Mouse (Mus musculus) stomach, embryonic 14.5 days (tissue): Measurements from ENCODE around the gene Olfr1262. TPM values are rescaled to one million over a fixed set of nuclear protein-coding genes. Genes with fewer than 3 reads are reported as not detected.

Experiments used
- polyA plus RNA-seq: library from polyadenylated mRNA; unstranded; fragments of >200 nt; fragmentation: Nextera tagmentation; extraction: Ambion mirVana; gene quantifications from 2 replicates; pipeline ENCODE4 v1.2.1, GENCODE M21; 2014

Olfr1262 gene
- polyA plus RNA-seq, 1 experiment from 2014 or later = not detected

Other genes with a start within 250 kb of the Olfr1262 start
- gene Olfr1253, start 243.1 kb upstream of the Olfr1262 start, polyA plus RNA-seq = not detected in 2 replicates
- not detected in 2 replicates for gene Olfr1254, start 206.5 kb upstream of the Olfr1262 start, polyA plus RNA-seq
- gene Olfr1255, start 188.1 kb upstream of the Olfr1262 start, polyA plus RNA-seq = not detected in 2 replicates
- not detected in 2 replicates for gene Olfr1256, start 158.6 kb upstream of the Olfr1262 start, polyA plus RNA-seq
- gene Olfr48, start 151.9 kb upstream of the Olfr1262 start, polyA plus RNA-seq = not detected in 2 replicates
- not detected in 2 replicates for gene Olfr1257, start 121.7 kb upstream of the Olfr1262 start, polyA plus RNA-seq
- not detected in 2 replicates for gene Olfr1258, start 72.8 kb upstream of the Olfr1262 start, polyA plus RNA-seq
- gene Olfr1259, start 51.5 kb upstream of the Olfr1262 start, polyA plus RNA-seq = not detected in 2 replicates
- gene Olfr1260, start 25.8 kb upstream of the Olfr1262 start, polyA plus RNA-seq = not detected in 2 replicates
- not detected in 2 replicates for gene Olfr1261, start 8.9 kb upstream of the Olfr1262 start, polyA plus RNA-seq
- gene Olfr1263, start 12.0 kb downstream of the Olfr1262 start, polyA plus RNA-seq = not detected in 2 replicates
- not detected in 2 replicates for gene Olfr1264, start 25.4 kb downstream of the Olfr1262 start, polyA plus RNA-seq
- not detected in 2 replicates for gene Olfr1265, start 35.2 kb downstream of the Olfr1262 start, polyA plus RNA-seq
- gene Olfr140, start 63.4 kb downstream of the Olfr1262 start, polyA plus RNA-seq = not detected in 2 replicates
- gene Olfr1269, start 121.3 kb downstream of the Olfr1262 start, polyA plus RNA-seq = not detected in 2 replicates
- gene Olfr32, start 142.2 kb downstream of the Olfr1262 start, polyA plus RNA-seq = not detected in 2 replicates
- not detected in 2 replicates for gene Olfr1270, start 152.9 kb downstream of the Olfr1262 start, polyA plus RNA-seq
- gene Olfr1506, start 224.3 kb downstream of the Olfr1262 start, polyA plus RNA-seq = not detected in 2 replicates